Mouse (Mus musculus) neural tube, embryonic 11.5 days (tissue): ENCODE results near the gene Mylk2. TPM values are rescaled to one million over a fixed set of nuclear protein-coding genes. Genes with fewer than 3 reads are reported as not detected.

ENCODE experiments used
- ATAC-seq: fragments of 200-750 bp; cut with Nextera tagmentation; 2 replicates; pipeline ENCODE4 v1.8.0; 2017; ENCODE audit warnings: moderate number of reproducible peaks, mild to moderate bottlenecking, moderate TSS enrichment, moderate library complexity; ENCODE audit not compliant: insufficient read depth, low FRiP score, low TSS enrichment
- DNase-seq: peaks from one replicate; pipeline ENCODE4 v3.0.0-alpha.2; 2015; ENCODE audit warnings: low spot score
- H3K27ac ChIP-seq: fragments of 300-500 bp; sonication (generic); 2 replicates; pipeline ENCODE4 v1.5.1; 2014; ENCODE audit warnings: low read depth, mild to moderate bottlenecking, low read length
- H3K27me3 ChIP-seq: fragments of 300-500 bp; sonication (generic); 2 replicates; pipeline ENCODE4 v1.6.1; 2014; ENCODE audit warnings: mild to moderate bottlenecking, low read length, mixed read lengths; ENCODE audit not compliant: control insufficient read depth, insufficient read depth
- H3K36me3 ChIP-seq: fragments of 300-500 bp; sonication (generic); 2 replicates; pipeline ENCODE4 v1.6.1; 2014; ENCODE audit warnings: mild to moderate bottlenecking, low read length, moderate library complexity, mixed read lengths; ENCODE audit not compliant: control insufficient read depth, insufficient read depth
- H3K4me1 ChIP-seq: fragments of 300-500 bp; sonication (generic); 2 replicates; pipeline ENCODE4 v1.6.1; 2014; ENCODE audit warnings: low read length, mixed read lengths; ENCODE audit not compliant: control insufficient read depth, insufficient read depth
- H3K4me2 ChIP-seq: fragments of 300-500 bp; sonication (generic); 2 replicates; pipeline ENCODE4 v1.6.1; 2014; ENCODE audit warnings: low read depth, mild to moderate bottlenecking, moderate library complexity
- H3K4me3 ChIP-seq: fragments of 300-500 bp; sonication (generic); 2 replicates; pipeline ENCODE4 v1.5.1; 2014; ENCODE audit warnings: low read depth, low read length
- H3K9ac ChIP-seq: fragments of 300-500 bp; sonication (generic); 2 replicates; pipeline ENCODE4 v1.6.1; 2014; ENCODE audit warnings: mild to moderate bottlenecking, low read length
- H3K9me3 ChIP-seq: fragments of 300-500 bp; sonication (generic); 2 replicates; pipeline ENCODE4 v1.6.1; 2016; ENCODE audit warnings: low read length; ENCODE audit not compliant: control insufficient read depth
- WGBS: fragments of 180-500 bp; shearing (Covaris S2); extraction: QIAGEN DNeasy Blood & Tissue Kit; methylation state at CpG from one replicate; pipeline ENCODE4 v1.1.7; 2014; 5-methylcytosine and 5-hydroxymethylcytosine counted together
- polyA plus RNA-seq: library from polyadenylated mRNA; unstranded; fragments of >200 nt; fragmentation: Nextera tagmentation; extraction: Ambion mirVana; gene quantifications from 2 replicates; pipeline ENCODE4 v1.2.1, GENCODE M21; 2014

Mylk2 gene
- not detected in 2 replicates for polyA plus RNA-seq

GRCm38 (mm10) chr2:152911031-152911430 lies at the start of gene Mylk2:
Mylk2 (plus strand) TSS chr2:152911352.
- Histone ChIP-seq H3K36me3 (no peaks in the 10 kb centered on the region), H3K9ac (no peak within 1 kb of the TSS), H3K4me2 (no peak within 1 kb of the TSS), H3K27ac (no peak within 1 kb of the TSS), H3K4me3 (no peak within 1 kb of the TSS), H3K4me1 (peaks cover 7% of the 10 kb centered on the region; the same call in 1 of the 2 replicates), H3K27me3 (peaks cover 17% of the 10 kb centered on the region), H3K9me3 (no peaks in the 10 kb centered on the region)
- ATAC-seq: no peak
- WGBS: 16% methylated on average over 12 of the region's 12 CpGs
- no peak for DNase-seq

GRCm38 (mm10) chr2:152861891-152862290 lies 49.3 kb upstream of the Mylk2 start:
- ATAC-seq (no peak), DNase-seq (no peak)
- H3K27me3 ChIP-seq: no peaks in the 10 kb centered on the region
- no peak overlapping the region for H3K9ac ChIP-seq
- H3K36me3 ChIP-seq: peaks cover 6% of the 10 kb centered on the region
- H3K27ac ChIP-seq: no peak overlapping the region
- no peaks in the 10 kb centered on the region for H3K4me1 ChIP-seq
- no peak overlapping the region for H3K4me3 ChIP-seq
- WGBS: 89% methylated on average over 1 of the region's 1 CpGs
- H3K4me2 ChIP-seq: no peak overlapping the region
- no peaks in the 10 kb centered on the region for H3K9me3 ChIP-seq

GRCm38 (mm10) chr2:152862638-152863037 lies 48.5 kb upstream of the Mylk2 start:
- Histone ChIP-seq H3K9ac (no peak overlapping the region), H3K9me3 (no peaks in the 10 kb centered on the region), H3K4me2 (no peak overlapping the region), H3K27me3 (no peaks in the 10 kb centered on the region), H3K36me3 (peaks cover 7% of the 10 kb centered on the region), H3K4me1 (no peaks in the 10 kb centered on the region), H3K4me3 (no peak overlapping the region), H3K27ac (no peak overlapping the region)
- WGBS: 87% methylated on average over 3 of the region's 3 CpGs
- ATAC-seq: no peak
- no peak for DNase-seq

- Histone ChIP-seq H3K27ac (no peak overlapping the region), H3K9me3 (no peaks in the 10 kb centered on the region), H3K4me1 (no peaks in the 10 kb centered on the region), H3K4me2 (no peak overlapping the region), H3K27me3 (no peaks in the 10 kb centered on the region), H3K36me3 (peaks cover 4% of the 10 kb centered on the region; the same call in 1 of the 2 replicates), H3K9ac (no peak overlapping the region), H3K4me3 (no peak overlapping the region)
- no peak for DNase-seq
- 96% methylated on average over 6 of the region's 6 CpGs for WGBS
- ATAC-seq: no peak
Measured at GRCm38 (mm10) chr2:152863346-152863745, 47.8 kb upstream of the Mylk2 start.

- ATAC-seq: no peak
- Histone ChIP-seq H3K36me3 (peaks cover 24% of the 10 kb centered on the region), H3K4me2 (no peak overlapping the region), H3K4me1 (no peaks in the 10 kb centered on the region), H3K27me3 (no peaks in the 10 kb centered on the region), H3K4me3 (no peak overlapping the region), H3K9ac (no peak overlapping the region), H3K27ac (no peak overlapping the region), H3K9me3 (no peaks in the 10 kb centered on the region)
- no peak for DNase-seq
- WGBS: 93% methylated on average over 3 of the region's 3 CpGs
Measured at GRCm38 (mm10) chr2:152878239-152878638, 32.9 kb upstream of the Mylk2 start.

- Histone ChIP-seq H3K4me3 (no peak overlapping the region), H3K27me3 (no peaks in the 10 kb centered on the region), H3K36me3 (peaks cover 28% of the 10 kb centered on the region), H3K4me1 (no peaks in the 10 kb centered on the region), H3K27ac (no peak overlapping the region), H3K9me3 (no peaks in the 10 kb centered on the region), H3K9ac (no peak overlapping the region), H3K4me2 (no peak overlapping the region)
- ATAC-seq (no peak), DNase-seq (no peak)
- 93% methylated on average over 13 of the region's 13 CpGs for WGBS
Measured at GRCm38 (mm10) chr2:152880898-152881297, 30.3 kb upstream of the Mylk2 start.

- DNase-seq (no peak), ATAC-seq (no peak)
- Histone ChIP-seq H3K27me3 (no peaks in the 10 kb centered on the region), H3K36me3 (peaks cover 28% of the 10 kb centered on the region), H3K27ac (no peak overlapping the region), H3K4me1 (no peaks in the 10 kb centered on the region), H3K9ac (no peak overlapping the region), H3K9me3 (no peaks in the 10 kb centered on the region), H3K4me3 (no peak overlapping the region), H3K4me2 (no peak overlapping the region)
- WGBS: 96% methylated on average over 6 of the region's 6 CpGs
Measured at GRCm38 (mm10) chr2:152884101-152884645, 27.0 kb upstream of the Mylk2 start.

GRCm38 (mm10) chr2:152887230-152887629 lies 23.9 kb upstream of the Mylk2 start:
- no peak for DNase-seq
- H3K27ac ChIP-seq: no peak overlapping the region
- ATAC-seq: no peak
- WGBS: 93% methylated on average over 3 of the region's 3 CpGs
- H3K27me3 ChIP-seq: no peaks in the 10 kb centered on the region
- no peak overlapping the region for H3K9ac ChIP-seq
- H3K9me3 ChIP-seq: no peaks in the 10 kb centered on the region
- H3K4me1 ChIP-seq: no peaks in the 10 kb centered on the region
- H3K4me3 ChIP-seq: no peak overlapping the region
- H3K36me3 ChIP-seq: peaks cover 19% of the 10 kb centered on the region
- no peak overlapping the region for H3K4me2 ChIP-seq

- peaks cover 25% of the 10 kb centered on the region for H3K36me3 ChIP-seq
- no peak overlapping the region for H3K4me3 ChIP-seq
- H3K9ac ChIP-seq: no peak overlapping the region
- H3K4me2 ChIP-seq: no peak overlapping the region
- no peak overlapping the region for H3K27ac ChIP-seq
- H3K9me3 ChIP-seq: no peaks in the 10 kb centered on the region
- ATAC-seq: no peak
- H3K27me3 ChIP-seq: no peaks in the 10 kb centered on the region
- WGBS: 96% methylated on average over 5 of the region's 5 CpGs
- no peak for DNase-seq
- no peaks in the 10 kb centered on the region for H3K4me1 ChIP-seq
Measured at GRCm38 (mm10) chr2:152888774-152889173, 22.4 kb upstream of the Mylk2 start.
